8 mouse cellular contexts compared by ENCODE assay signal in the genomic region with DNA sequence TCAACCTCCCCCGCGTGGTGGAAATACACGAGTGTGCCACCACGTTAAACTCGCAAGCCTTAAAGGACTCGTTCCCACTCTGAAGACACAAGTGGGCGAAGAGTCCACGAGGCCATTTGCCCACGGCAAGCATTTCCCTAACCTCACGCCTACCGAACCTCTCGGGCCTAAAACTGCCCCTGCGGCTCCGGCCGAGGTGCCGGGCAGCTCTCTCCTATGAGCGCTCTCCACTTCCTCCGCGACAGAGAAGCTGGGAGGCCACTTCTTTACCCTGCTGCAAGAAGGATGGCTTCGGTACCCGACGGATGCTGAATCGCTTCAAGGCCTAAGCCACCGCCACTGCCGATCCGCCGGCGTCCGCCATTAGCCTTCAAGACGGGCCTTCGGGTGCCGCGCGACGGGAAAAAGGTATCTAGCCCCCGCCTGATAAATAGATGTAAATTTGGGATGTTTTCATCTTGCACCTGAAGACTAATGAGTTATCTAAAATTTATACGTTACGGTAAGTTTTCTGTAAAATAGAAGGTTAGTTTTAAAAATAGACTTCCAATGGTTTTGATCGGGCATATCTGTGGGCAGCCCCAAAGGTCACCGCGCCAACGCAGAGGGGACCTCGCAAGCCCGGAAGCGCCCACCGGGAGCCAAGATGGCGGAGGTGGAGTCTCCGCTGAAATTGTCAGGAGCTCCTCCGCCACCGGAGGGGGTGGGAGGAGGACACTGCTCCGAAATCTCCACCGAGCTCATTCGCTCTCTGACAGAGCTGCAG. TPM values are rescaled to one million over a fixed set of nuclear protein-coding genes. Genes with fewer than 3 reads are reported as not detected.
A peak's percentile ranks its signal among the peaks of the same experiment; 100 is the strongest.
DNase-seq lines count a peak whose midpoint lies in the region; ATAC-seq and TF ChIP-seq lines count a peak whose summit lies in the region.

A gene (plus strand): TSS at position 196 of the 766 bp plus-strand sequence.
A gene (minus strand): TSS at position 383 of the 766 bp plus-strand sequence.

- DNase-seq in MEL (ENCODE audit: low read depth, low spot score): peak; percentile 92
- DNase-seq in cerebellum, adult 2 months: peak; percentile 89 to 90
- peak; percentile 89 for DNase-seq in forelimb bud, embryonic 11.5 days (ENCODE audit: low read depth, low spot score)
- peak; percentile 91 for DNase-seq in layer of hippocampus, adult 9-10 months (ENCODE audit: low spot score)
- DNase-seq in ovary, postnatal 10 days (ENCODE audit: low spot score): peak; percentile 77
- DNase-seq in thymus, postnatal 10 days (ENCODE audit: low spot score in 2 of 2): peak; percentile 66 to 85

- TF ChIP-seq RAD21 in MEL (IDR thresholded peaks at IDR 0.05; ENCODE audit: low read depth, low read length): no peak

- H3K4me3 ChIP-seq in MEL (ENCODE audit: control insufficient read depth in 1 of 2, insufficient read depth in 1 of 2, low read depth in 2 of 2, low read length in 2 of 2): peak within 1 kb of the TSS; percentile 77 to 100
- H3K4me3 ChIP-seq in cerebellum, adult 2 months (replicated peaks; ENCODE audit: insufficient read depth, low read depth, low read length): peak within 1 kb of the TSS; percentile 98
- H3K4me3 ChIP-seq in lung, embryonic 16.5 days (ENCODE audit: low read length): peak within 1 kb of the TSS; percentile 69

- H3K4me2 ChIP-seq in lung, embryonic 16.5 days (ENCODE audit: low read depth, low read length): peak within 1 kb of the TSS; percentile 85

- peak within 1 kb of the TSS; percentile 96 for H3K27ac ChIP-seq in MEL (ENCODE audit: control insufficient read depth, low read depth, low read length)
- H3K27ac ChIP-seq in cerebellum, adult 2 months (ENCODE audit: insufficient read depth, low read length): peak within 1 kb of the TSS; percentile 92
- peak within 1 kb of the TSS; percentile 75 for H3K27ac ChIP-seq in lung, embryonic 16.5 days (ENCODE audit: low read length)

- WGBS in cerebellum, adult 2 months: under 1% methylated on average over 53 of the region's 53 CpGs
- WGBS in lung, embryonic 16.5 days: under 1% methylated on average over 53 of the region's 53 CpGs

- peak within 1 kb of the TSS; percentile 99 for H3K9ac ChIP-seq in MEL (ENCODE audit: control insufficient read depth, low read depth, low read length, poor library complexity, severe bottlenecking)
- peak within 1 kb of the TSS; percentile 92 for H3K9ac ChIP-seq in lung, embryonic 16.5 days (ENCODE audit: low read length)

- peaks cover 59% of the 10 kb centered on the region for H3K79me2 ChIP-seq in MEL (ENCODE audit: control insufficient read depth, insufficient read depth, low read length, poor library complexity)

- no peaks in the 10 kb centered on the region for H3K9me3 ChIP-seq in MEL (replicated peaks; ENCODE audit: insufficient read depth, low read length)
- H3K9me3 ChIP-seq in lung, embryonic 16.5 days (ENCODE audit: control insufficient read depth, low read length): no peaks in the 10 kb centered on the region

- TF ChIP-seq POLR2A in MEL (IDR thresholded peaks at IDR 0.05; ENCODE audit: control insufficient read depth in 1 of 2, insufficient read depth in 1 of 2, low read depth in 1 of 2, low read length in 2 of 2, poor library complexity in 1 of 2): peak; percentile 75 to 94
- TF ChIP-seq POLR2A in cerebellum, adult 2 months (IDR thresholded peaks at IDR 0.05; ENCODE audit: borderline replicate concordance, insufficient read depth, low read length): peak; percentile 91

- peak; percentile 90 to 92 for ATAC-seq in hematopoietic stem cell, adult 5-6 weeks (replicated peaks in 1 of 2; ENCODE audit: insufficient read depth in 1 of 2, low FRiP score in 2 of 2, low TSS enrichment in 1 of 2, low read depth in 1 of 2, poor library complexity in 2 of 2, severe bottlenecking in 2 of 2)
- peak; percentile 89 for ATAC-seq in lung, embryonic 16.5 days (ENCODE audit: low read depth)

- no peaks in the 10 kb centered on the region for H3K27me3 ChIP-seq in MEL (ENCODE audit: control insufficient read depth in 1 of 2, insufficient read depth in 2 of 2, low read length in 2 of 2)
- no peaks in the 10 kb centered on the region for H3K27me3 ChIP-seq in cerebellum, adult 2 months (ENCODE audit: control insufficient read depth, insufficient read depth, low read length)
- H3K27me3 ChIP-seq in lung, embryonic 16.5 days (ENCODE audit: control insufficient read depth, insufficient read depth, low read depth, low read length): no peaks in the 10 kb centered on the region

- no peak for TF ChIP-seq CTCF in MEL (IDR thresholded peaks at IDR 0.05 in 2 of 3, conservative IDR thresholded peaks at IDR 0.05 in 1 of 3; ENCODE audit: control insufficient read depth in 1 of 3, insufficient read depth in 1 of 3, low read depth in 2 of 3, low read length in 3 of 3, poor library complexity in 1 of 3, severe bottlenecking in 1 of 3)
- 0 out of 2 replicates have a peak, but pooled peaks have one; percentile 15 for TF ChIP-seq CTCF in cerebellum, adult 2 months (IDR thresholded peaks at IDR 0.05; ENCODE audit: borderline replicate concordance, insufficient read depth, low read depth, low read length)

- peaks cover 27 to 37% of the 10 kb centered on the region in 2 experiments for H3K36me3 ChIP-seq in MEL (ENCODE audit: control insufficient read depth in 1 of 2, insufficient read depth in 2 of 2, low read length in 2 of 2)
- H3K36me3 ChIP-seq in lung, embryonic 16.5 days (ENCODE audit: control insufficient read depth, insufficient read depth, low read length): peaks cover 27% of the 10 kb centered on the region

- peaks cover 0 to 21% of the 10 kb centered on the region in 2 experiments; a peak in 2 of 4 replicates for H3K4me1 ChIP-seq in MEL (ENCODE audit: control insufficient read depth in 1 of 2, insufficient read depth in 2 of 2, low read length in 2 of 2)
- peaks cover 3% of the 10 kb centered on the region; the same call in 1 of the 2 replicates for H3K4me1 ChIP-seq in cerebellum, adult 2 months (ENCODE audit: control insufficient read depth, insufficient read depth, low read length)
- H3K4me1 ChIP-seq in lung, embryonic 16.5 days (replicated peaks; ENCODE audit: control insufficient read depth, insufficient read depth, low read length): peaks cover 21% of the 10 kb centered on the region

- TF ChIP-seq EP300 in MEL (IDR thresholded peaks at IDR 0.05; ENCODE audit: low read depth in 1 of 2, low read length in 2 of 2): no peak

TF ChIP-seq in MEL, 35 proteins besides CTCF, POLR2A, EP300 and RAD21:
- no peak for TF ChIP-seq RCOR1 (IDR thresholded peaks at IDR 0.05; ENCODE audit: low read depth, low read length)
- peak; percentile 32; the same call in 1 of the 2 replicates for TF ChIP-seq NRF1 (IDR thresholded peaks at IDR 0.05; ENCODE audit: insufficient read depth, low read depth, low read length, poor library complexity, severe bottlenecking)
- peak; percentile 94 for TF ChIP-seq E2F4 (IDR thresholded peaks at IDR 0.05; ENCODE audit: borderline replicate concordance, low read depth, low read length)
- peak; percentile 74; the same call in 1 of the 2 replicates for TF ChIP-seq ZMIZ1 (IDR thresholded peaks at IDR 0.05; ENCODE audit: low read depth, low read length)
- no peak for TF ChIP-seq MAZ (IDR thresholded peaks at IDR 0.05; ENCODE audit: low read depth, low read length)
- peak; percentile 95 for TF ChIP-seq SIN3A (IDR thresholded peaks at IDR 0.05; ENCODE audit: low read length)
- TF ChIP-seq TCF12 (IDR thresholded peaks at IDR 0.05; ENCODE audit: low read depth, low read length): peak; percentile 82
- TF ChIP-seq KAT2A (conservative IDR thresholded peaks at IDR 0.05; ENCODE audit: low read depth, low read length): peak; percentile 76; the same call in 1 of the 2 replicates
- peak; percentile 64 for TF ChIP-seq MXI1 (IDR thresholded peaks at IDR 0.05; ENCODE audit: low read depth, low read length)
- TF ChIP-seq ELF1 (IDR thresholded peaks at IDR 0.05; ENCODE audit: low read depth, low read length): peak; percentile 95
- no peak for TF ChIP-seq JUND (IDR thresholded peaks at IDR 0.05; ENCODE audit: low read depth, low read length)
- no peak for TF ChIP-seq TAL1 (IDR thresholded peaks at IDR 0.05; ENCODE audit: low read length)
- TF ChIP-seq MAX (IDR thresholded peaks at IDR 0.05; ENCODE audit: low read length): peak; percentile 98
- TF ChIP-seq MYC (IDR thresholded peaks at IDR 0.05; ENCODE audit: low read depth, low read length): peak; percentile 92
- no peak for TF ChIP-seq ZNF384 (IDR thresholded peaks at IDR 0.05; ENCODE audit: low read depth, low read length)
- TF ChIP-seq NELFE (IDR thresholded peaks at IDR 0.05; ENCODE audit: low read depth, low read length): peak; percentile 85
- no peak for TF ChIP-seq CHD2 (IDR thresholded peaks at IDR 0.05; ENCODE audit: low read length)
- no peak for TF ChIP-seq POLR2AphosphoS5 (IDR thresholded peaks at IDR 0.05; ENCODE audit: borderline replicate concordance, low read depth, low read length)
- peak; percentile 85; the same call in 1 of the 2 replicates for TF ChIP-seq POLR2AphosphoS2 (IDR thresholded peaks at IDR 0.05; ENCODE audit: low read length)
- TF ChIP-seq MYB (IDR thresholded peaks at IDR 0.05; ENCODE audit: low read depth, low read length): no peak
- peak; percentile 92 for TF ChIP-seq HCFC1 (IDR thresholded peaks at IDR 0.05; ENCODE audit: low read depth, low read length)
- no peak for TF ChIP-seq USF2 (IDR thresholded peaks at IDR 0.05; ENCODE audit: borderline replicate concordance in 1 of 2, insufficient read depth in 1 of 2, low read depth in 1 of 2, low read length in 2 of 2)
- TF ChIP-seq TBP (IDR thresholded peaks at IDR 0.05; ENCODE audit: low read depth, low read length): peak; percentile 96

RNA-seq across cellular contexts. Expression of the first gene that starts in this region (rescaled TPM):
- 31.7 and 32.1 TPM in 2 replicates for total RNA-seq in MEL (2012; rRNA removed)
- polyA plus RNA-seq in MEL (2012; ENCODE audit: insufficient read depth in 1 of 2, insufficient read length in 2 of 2, low read depth in 1 of 2, low replicate concordance in 2 of 2, missing spikeins in 1 of 2): 10 to 100 TPM in 1 of 2 experiments, not detected in 1; 35.3 TPM
- polyA plus RNA-seq in cerebellum, adult 2 months (2012; rRNA removed): 56.5 and 60.2 TPM in 2 replicates
- total RNA-seq in hematopoietic stem cell, adult 5-6 weeks (2017): 28.0 and 31.5 TPM in 2 replicates
- polyA plus RNA-seq in lung, embryonic 16.5 days (2015; fragmentation: Nextera tagmentation; extraction: Ambion mirVana): 73.9 and 74.9 TPM in 2 replicates

RNA-seq across cellular contexts. Expression of the second gene that starts in this region (rescaled TPM):
- total RNA-seq in MEL (2012; rRNA removed): 150 and 170 TPM in 2 replicates
- polyA plus RNA-seq in MEL (2012; ENCODE audit: insufficient read depth in 1 of 2, insufficient read length in 2 of 2, low read depth in 1 of 2, low replicate concordance in 2 of 2, missing spikeins in 1 of 2): 100 to 1,000 TPM; 167 to 224 TPM
- 44.5 and 49.9 TPM in 2 replicates for polyA plus RNA-seq in cerebellum, adult 2 months (2012; rRNA removed)
- 184 and 205 TPM in 2 replicates for total RNA-seq in hematopoietic stem cell, adult 5-6 weeks (2017)
- 132 and 140 TPM in 2 replicates for polyA plus RNA-seq in lung, embryonic 16.5 days (2015; fragmentation: Nextera tagmentation; extraction: Ambion mirVana)

Comparison
In these comparisons a context has a peak if more than half of its experiments do, and no peak if none do; other contexts are left out.
1. Peak in every context shown above with its lines: DNase-seq, ATAC-seq, H3K4me3 ChIP-seq and H3K27ac ChIP-seq.